Mouse (Mus musculus) testis, adult 2 months (tissue): ENCODE results near the gene Zfp987.
"Not testable (repeated sequence)": the region's sequence is repeated elsewhere in the genome, so short reads cannot be mapped to it uniquely, and the experiment has no call there.

Source experiments
- CTCF ChIP-seq: fragments of 200-500 bp; IDR thresholded peaks from 2 replicates; pipeline ENCODE4 v1.5.1; 2012; ENCODE audit warnings: low read depth, mild to moderate bottlenecking, inconsistent platforms, low read length, moderate library complexity; ENCODE audit not compliant: control insufficient read depth, insufficient read depth, insufficient replicate concordance
- POLR2A ChIP-seq: fragments of 200-500 bp; IDR thresholded peaks from 2 replicates; pipeline ENCODE4 v1.6.1; 2012; ENCODE audit warnings: low read depth, mild to moderate bottlenecking, inconsistent platforms, low read length, moderate library complexity; ENCODE audit not compliant: control insufficient read depth

- TF ChIP-seq POLR2A, CTCF: not testable (repeated sequence)
These were observed 29.5 kb upstream of the Zfp987 start for GRCm38 (mm10) chr4:146067594-146067993.
